Comparison of ENCODE assay signal across 9 mouse cellular contexts in the genomic region with DNA sequence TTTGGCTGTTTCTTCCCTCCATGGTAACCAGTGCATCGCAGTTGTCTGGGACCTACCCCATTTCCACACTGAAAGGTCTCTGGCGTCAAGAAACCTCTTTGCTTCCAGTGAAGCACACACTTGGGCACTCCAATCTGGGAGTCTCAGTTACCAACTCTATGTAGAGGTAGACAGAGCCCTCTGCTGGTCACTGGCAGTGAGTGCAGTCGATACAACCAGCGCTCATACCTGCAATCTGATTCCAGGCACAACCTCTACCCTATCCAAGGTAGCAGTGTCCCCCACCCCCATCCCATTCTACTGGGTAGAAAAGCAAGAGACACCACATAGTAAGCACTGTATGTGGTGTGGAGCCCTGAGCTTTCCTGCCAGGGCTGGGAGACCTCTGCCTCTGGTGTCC. TPM values are rescaled to one million over a fixed set of nuclear protein-coding genes. Genes with fewer than 3 reads are reported as not detected.
A peak's percentile ranks its signal among the peaks of the same experiment; 100 is the strongest.
DNase-seq lines count a peak whose midpoint lies in the region; ATAC-seq lines count a peak whose summit lies in the region.
"Had no signal": no experiment of that assay in that cellular context is flagged by ENCODE, and none has a peak within 500 bp of the region (broad histone marks: within the 10 kb centered on the region; RNA-seq: fewer than 3 reads in every experiment).

No protein-coding gene starts in this region.

- no peak overlapping the region for H3K27ac ChIP-seq in kidney, embryonic 14.5 days (ENCODE audit: low read depth, low read length)
- H3K27ac ChIP-seq: embryonic facial prominence, embryonic 15.5 days had no signal

- peaks cover 5% of the 10 kb centered on the region; the same call in 1 of the 2 replicates for H3K4me1 ChIP-seq in kidney, embryonic 14.5 days (ENCODE audit: control insufficient read depth, insufficient read depth, low read length)

- no peak overlapping the region for H3K4me2 ChIP-seq in kidney, embryonic 14.5 days (replicated peaks; ENCODE audit: low read depth, low read length)
- H3K4me2 ChIP-seq: embryonic facial prominence, embryonic 15.5 days had no signal

- no peaks in the 10 kb centered on the region for H3K9me3 ChIP-seq in kidney, embryonic 14.5 days (ENCODE audit: control insufficient read depth, low read length)
- H3K9me3 ChIP-seq: embryonic facial prominence, embryonic 15.5 days had no signal

- peak; percentile 89 for ATAC-seq in granulocyte monocyte progenitor cell, adult 5-6 weeks (replicated peaks; ENCODE audit: poor library complexity, severe bottlenecking)
- peak; percentile 25; the same call in 1 of the 2 replicates for ATAC-seq in kidney, embryonic 14.5 days (ENCODE audit: low FRiP score, low TSS enrichment)

- H3K4me3 ChIP-seq in kidney, embryonic 14.5 days (ENCODE audit: low read length): no peak overlapping the region
- H3K4me3 ChIP-seq: embryonic facial prominence, embryonic 15.5 days had no signal

- 4% methylated on average over 4 of the region's 4 CpGs for WGBS in kidney, embryonic 14.5 days

- H3K27me3 ChIP-seq in kidney, embryonic 14.5 days (ENCODE audit: control insufficient read depth, insufficient read depth, low read length): no peaks in the 10 kb centered on the region; the same call in 1 of the 2 replicates

- DNase-seq in A20 (ENCODE audit: low read depth, low spot score) (peak; percentile 55), liver (peak; percentile 71)
- DNase-seq in adrenal gland, adult (ENCODE audit: inconsistent age in 2 of 2, low spot score in 1 of 2): peak; percentile 66 to 89
- peak; percentile 89 for DNase-seq in embryo, embryonic 10 days (ENCODE audit: low spot score)
- DNase-seq in naive thymus-derived CD4-positive, alpha-beta T cell, adult 2 months (ENCODE audit: low read depth): peak; percentile 53
- DNase-seq in telencephalon, adult 2 months (ENCODE audit: low read depth, low spot score): peak; percentile 40

- H3K36me3 ChIP-seq in kidney, embryonic 14.5 days (ENCODE audit: control insufficient read depth, insufficient read depth, low read length): no peaks in the 10 kb centered on the region
- H3K36me3 ChIP-seq: embryonic facial prominence, embryonic 15.5 days had no signal

- no peak overlapping the region for H3K9ac ChIP-seq in kidney, embryonic 14.5 days (ENCODE audit: low read depth, low read length)
- H3K9ac ChIP-seq: embryonic facial prominence, embryonic 15.5 days had no signal

RNA-seq across cellular contexts. Expression of a gene that starts 3.7 kb away (rescaled TPM):
- total RNA-seq in granulocyte monocyte progenitor cell, adult 5-6 weeks (2014; fragmentation: Nextera tagmentation): not detected in 2 replicates
- total RNA-seq in granulocyte monocyte progenitor cell, adult 5-6 weeks (2017): not detected in 2 replicates
- 0.34 and 0.56 TPM in 2 replicates for polyA plus RNA-seq in kidney, embryonic 14.5 days (2014; fragmentation: Nextera tagmentation; extraction: Ambion mirVana)

RNA-seq across cellular contexts. Expression of a gene that starts 52.7 kb away (rescaled TPM):
- total RNA-seq in granulocyte monocyte progenitor cell, adult 5-6 weeks (2014; fragmentation: Nextera tagmentation): 17.0 and 18.5 TPM in 2 replicates
- 25.4 and 33.8 TPM in 2 replicates for total RNA-seq in granulocyte monocyte progenitor cell, adult 5-6 weeks (2017)
- 29.1 and 33.6 TPM in 2 replicates for polyA plus RNA-seq in kidney, embryonic 14.5 days (2014; fragmentation: Nextera tagmentation; extraction: Ambion mirVana)

RNA-seq across cellular contexts. Expression of a gene that starts 53.0 kb away (rescaled TPM):
- total RNA-seq in granulocyte monocyte progenitor cell, adult 5-6 weeks (2014; fragmentation: Nextera tagmentation): 80.2 and 102 TPM in 2 replicates
- total RNA-seq in granulocyte monocyte progenitor cell, adult 5-6 weeks (2017): 64.0 and 91.6 TPM in 2 replicates
- polyA plus RNA-seq in kidney, embryonic 14.5 days (2014; fragmentation: Nextera tagmentation; extraction: Ambion mirVana): 102 and 136 TPM in 2 replicates
